Mouse (Mus musculus) kidney, adult 18-20 months (tissue): ENCODE data around the gene Atoh8.

Experiments
- DNase-seq: peaks from one replicate; pipeline ENCODE4 v3.0.0; 2021

Gene Atoh8

DNA sequence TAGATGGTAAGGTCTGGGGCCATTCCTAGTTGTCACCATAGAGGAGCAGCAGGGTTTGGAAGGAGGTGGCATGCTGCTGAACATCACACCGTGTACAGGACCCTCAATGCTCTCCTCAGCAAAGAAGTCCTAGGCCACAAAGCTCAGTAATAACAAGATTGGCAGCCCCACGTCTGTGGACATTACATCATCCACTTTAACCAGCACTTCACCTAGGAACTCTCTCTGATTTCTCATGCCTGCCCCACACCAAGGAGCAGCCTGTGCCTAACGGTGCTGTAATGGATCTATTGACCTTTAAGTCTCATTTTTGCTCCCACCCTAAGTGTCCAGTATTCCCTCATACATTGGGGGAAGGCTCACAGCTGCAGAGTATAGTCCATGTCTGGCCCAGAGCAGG lies 9.7 kb downstream of the Atoh8 start:
- no peak for DNase-seq

DNA sequence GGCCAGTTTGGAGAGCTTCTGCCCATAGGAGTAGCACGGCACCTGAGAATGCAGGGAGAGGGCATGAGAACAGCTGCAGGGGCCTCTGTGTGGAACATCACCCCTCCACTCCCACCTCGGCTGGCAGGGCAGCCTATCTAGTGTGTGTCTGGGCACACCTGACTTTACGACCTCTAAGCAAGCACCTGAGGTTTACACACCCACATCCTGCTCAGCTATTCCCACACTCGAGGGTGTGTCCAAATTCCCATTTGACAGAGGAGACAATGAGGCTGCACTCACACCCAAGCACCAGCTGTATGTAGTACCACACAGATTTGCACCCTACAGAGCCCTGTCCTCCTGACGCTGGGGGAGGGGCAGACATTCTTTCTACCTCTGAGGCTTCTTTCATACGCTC lies 11.5 kb downstream of the Atoh8 start:
- no peak for DNase-seq

- DNase-seq: no peak
Observed at GRCm38 (mm10) chr6:72222876-72223275, 12.5 kb downstream of the Atoh8 start.

GRCm38 (mm10) chr6:72222271-72222724 lies 13.1 kb downstream of the Atoh8 start:
- no peak for DNase-seq

GRCm38 (mm10) chr6:72221271-72221670 lies 14.1 kb downstream of the Atoh8 start:
- no peak for DNase-seq

DNA sequence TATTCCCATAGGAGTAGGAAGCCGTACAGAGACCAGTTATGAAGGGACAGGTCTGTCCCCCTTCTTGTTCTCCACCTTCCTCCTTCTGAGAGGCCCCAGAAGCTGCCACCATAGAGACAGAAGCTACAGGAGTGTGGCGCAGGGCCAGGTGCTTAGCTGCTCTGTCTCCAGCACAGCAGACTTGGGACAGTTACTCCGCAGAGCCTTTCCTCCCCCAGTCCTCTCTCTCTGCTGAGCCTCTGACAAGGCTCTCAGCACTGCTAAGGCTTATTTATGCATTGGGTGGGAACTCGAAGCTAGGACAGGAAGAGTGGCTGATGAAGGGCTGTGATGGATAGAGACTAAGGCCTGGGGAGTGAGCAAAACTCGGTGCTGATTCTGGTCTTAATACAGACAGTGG lies 15.8 kb downstream of the Atoh8 start:
- no peak for DNase-seq

DNA sequence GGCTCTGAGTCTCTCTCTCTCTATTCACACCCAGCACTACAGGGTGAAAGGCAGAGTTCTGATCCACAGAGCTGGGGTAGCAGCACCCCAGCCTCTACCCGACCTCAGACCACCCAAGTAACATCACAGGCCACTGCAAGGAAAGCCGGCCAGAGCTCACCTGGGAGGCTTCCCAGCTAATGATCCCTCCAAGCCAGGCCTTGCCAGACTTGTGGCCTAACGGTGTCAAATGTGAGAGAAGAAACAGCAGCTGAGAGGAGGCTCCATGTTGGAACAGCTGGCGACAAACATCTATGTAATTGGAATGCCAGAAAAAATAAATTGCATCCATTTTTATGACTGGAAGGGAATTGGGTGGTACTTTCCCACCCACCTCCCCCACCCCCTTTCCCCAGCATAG lies 17.1 kb downstream of the Atoh8 start:
- DNase-seq: no peak

- DNase-seq: no peak
Observed at GRCm38 (mm10) chr6:72217415-72217784, 18.0 kb downstream of the Atoh8 start.

DNA sequence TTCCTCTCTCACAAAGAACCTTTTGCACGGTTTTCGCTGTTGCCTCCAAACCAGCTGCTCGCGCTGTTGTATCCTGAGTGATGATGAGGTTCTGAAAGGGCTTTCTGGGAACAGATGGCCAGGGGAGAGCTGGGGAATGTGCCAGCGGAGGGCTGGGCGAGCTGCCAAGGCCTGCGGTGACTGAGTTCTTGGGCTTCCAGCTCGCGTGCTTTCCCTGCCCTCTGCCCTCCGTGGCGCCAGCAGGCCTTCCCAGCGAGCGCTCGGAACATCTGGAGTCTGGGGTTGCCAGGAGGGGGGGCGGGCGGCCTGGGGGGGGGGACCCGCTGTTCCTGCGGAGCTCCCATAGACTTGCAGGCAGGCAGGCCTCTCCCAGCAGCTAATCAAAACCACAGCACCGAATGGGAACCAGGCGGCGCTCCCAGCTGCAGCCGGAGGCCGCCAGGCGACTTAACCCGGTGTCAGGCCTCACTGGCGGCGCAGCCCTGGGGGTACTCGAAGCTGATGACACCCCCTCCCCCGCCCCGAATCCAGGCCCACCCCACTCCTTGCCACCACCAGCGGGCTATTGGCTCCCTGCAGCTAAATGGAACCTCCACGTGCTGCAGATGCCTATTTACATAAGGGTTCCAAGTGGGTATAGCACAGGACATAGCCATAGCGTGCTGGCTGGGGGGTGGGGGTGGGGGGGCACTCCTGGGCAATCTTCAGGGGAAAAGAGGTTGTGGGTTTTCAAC lies 18.5 kb downstream of the Atoh8 start:
- DNase-seq: peak; percentile 99

DNA sequence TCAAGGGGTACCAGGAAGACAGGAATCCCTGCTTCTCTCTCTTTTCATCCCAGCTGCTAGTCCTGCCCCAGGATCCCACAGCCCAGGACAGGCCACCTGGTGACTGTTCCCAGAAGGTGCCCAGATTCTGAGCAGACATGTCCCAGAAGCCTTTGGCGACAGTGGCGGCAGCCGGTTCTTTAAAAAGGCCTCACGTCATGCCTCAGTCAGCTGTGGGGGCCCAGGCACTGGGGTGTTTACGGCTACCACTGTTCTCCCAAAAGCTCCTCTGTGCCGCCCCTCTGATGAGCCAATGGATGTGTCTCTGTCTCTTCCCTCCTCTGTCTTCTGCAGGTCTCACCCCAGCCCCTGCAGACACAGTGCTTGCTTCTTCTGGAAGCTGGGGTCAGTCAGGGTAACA lies 19.8 kb downstream of the Atoh8 start:
- peak; percentile 23 for DNase-seq

- no peak for DNase-seq
Observed at GRCm38 (mm10) chr6:72211360-72211759, 24.0 kb downstream of the Atoh8 start.

DNA sequence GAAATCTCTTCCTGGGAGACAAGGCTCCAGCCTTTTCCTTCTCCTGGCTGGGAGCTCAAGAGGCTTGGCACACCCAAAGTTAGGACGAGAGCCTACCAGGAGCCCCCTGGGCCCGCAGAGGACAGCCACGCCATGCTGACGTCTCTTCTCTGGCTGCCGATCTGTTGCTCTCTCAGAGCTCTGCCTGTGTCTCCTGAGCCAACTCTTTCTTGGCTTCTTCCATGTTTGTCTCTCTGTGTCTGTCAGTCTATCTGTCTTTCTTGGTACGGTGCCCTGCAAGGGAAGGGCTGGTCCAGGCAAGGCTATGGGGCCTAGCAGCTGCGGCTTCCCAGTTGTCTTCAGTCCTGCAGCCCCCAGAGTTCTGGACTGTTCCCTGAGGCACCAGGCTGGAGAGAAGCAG lies 24.6 kb downstream of the Atoh8 start:
- no peak for DNase-seq

- no peak for DNase-seq
Observed at GRCm38 (mm10) chr6:72209738-72210137, 25.6 kb downstream of the Atoh8 start.

GRCm38 (mm10) chr6:72208406-72209045 lies 26.9 kb downstream of the Atoh8 start:
- no peak for DNase-seq

DNA sequence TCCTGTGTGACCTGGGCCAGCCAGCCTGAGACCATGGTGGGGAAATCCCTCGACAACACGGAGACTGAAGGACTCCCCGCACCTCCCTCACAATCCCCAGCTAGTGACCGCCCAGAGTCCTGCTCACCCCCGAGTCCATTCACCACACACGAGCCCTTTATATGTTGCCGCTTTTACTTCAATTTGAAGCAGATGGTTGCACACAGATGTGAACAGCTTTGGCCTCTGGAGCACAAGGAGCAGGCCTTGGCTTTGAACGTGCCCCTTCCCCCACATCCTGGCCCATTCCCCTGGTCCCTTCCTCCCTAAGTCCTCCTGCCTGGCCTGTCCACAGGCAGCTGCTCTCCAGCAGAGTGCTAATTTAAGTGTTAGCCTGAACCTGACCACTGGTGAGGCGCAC lies 29.4 kb downstream of the Atoh8 start:
- DNase-seq: no peak

DNA sequence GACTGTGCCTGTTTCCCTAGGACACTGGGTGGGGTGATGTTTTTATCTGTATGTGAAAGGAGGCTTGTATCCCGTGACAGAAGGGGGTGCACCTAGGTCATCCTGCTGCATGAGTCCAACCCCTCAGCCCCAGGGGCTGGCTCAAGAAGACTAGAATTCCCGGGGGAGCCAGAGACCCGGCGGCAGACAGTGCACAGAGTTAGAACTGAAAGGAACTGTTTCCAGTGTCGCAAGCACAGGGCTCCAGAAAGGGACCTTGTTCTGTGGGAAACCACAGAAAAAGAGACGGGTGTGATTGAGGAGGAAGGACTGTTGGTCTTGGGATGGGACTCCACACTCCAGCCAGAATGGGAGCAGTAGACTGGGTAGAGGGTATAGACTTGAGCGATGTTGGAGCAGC lies 30.5 kb downstream of the Atoh8 start:
- no peak for DNase-seq

DNA sequence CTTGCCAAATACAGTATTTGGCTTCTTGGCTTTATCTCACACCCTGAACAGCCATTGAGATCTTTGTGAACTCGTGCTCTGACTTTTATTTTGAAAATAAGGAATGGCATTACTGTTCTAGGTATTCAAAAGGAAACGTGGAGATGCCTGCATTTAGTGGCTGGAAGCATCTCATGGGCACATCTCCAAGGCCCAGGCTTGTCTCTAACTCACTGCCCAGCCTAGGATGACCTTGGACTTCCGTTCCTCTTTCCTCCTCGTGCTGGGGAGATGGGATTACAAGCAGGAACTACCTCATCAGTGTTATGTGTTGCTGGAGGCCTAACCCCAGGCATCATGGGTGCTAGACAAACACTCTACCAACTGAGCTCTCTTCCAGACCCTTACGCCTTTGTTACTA lies 32.1 kb downstream of the Atoh8 start:
- no peak for DNase-seq

GRCm38 (mm10) chr6:72202732-72203131 lies 32.6 kb downstream of the Atoh8 start:
- no peak for DNase-seq

DNA sequence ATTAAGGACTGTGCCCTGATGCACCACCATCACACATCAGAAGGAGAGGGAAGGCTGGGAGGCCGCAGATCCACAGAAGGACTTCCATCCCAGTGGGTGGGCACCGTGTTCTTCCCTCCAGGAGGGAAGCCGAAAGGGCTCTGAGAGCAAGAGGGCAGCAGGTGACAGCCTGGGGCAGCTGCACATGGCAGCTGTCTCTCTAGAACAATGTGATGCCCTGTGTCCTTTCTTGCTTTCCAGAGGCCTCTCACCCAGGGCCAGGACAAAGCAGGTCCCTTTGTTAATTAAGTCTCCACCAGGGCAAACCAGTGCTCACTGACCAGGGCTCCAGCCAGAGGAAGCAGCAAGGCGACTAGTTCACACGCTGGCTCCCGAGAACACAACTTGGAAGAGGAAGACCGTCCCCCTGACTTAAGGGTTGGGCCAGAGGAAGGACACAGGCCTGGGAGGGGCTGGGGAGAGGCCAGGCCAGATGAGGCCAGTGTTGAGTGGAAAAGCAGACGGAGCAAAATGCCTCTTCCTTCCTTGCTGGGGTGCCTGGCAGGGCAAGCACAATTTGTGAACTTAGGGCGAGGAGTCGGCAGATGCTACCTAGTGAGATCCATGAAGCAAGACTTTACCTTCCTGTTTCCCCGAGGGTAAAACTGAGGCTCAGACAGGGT lies 34.7 kb downstream of the Atoh8 start:
- DNase-seq: peak; percentile 48

GRCm38 (mm10) chr6:72197515-72197914 lies 37.9 kb downstream of the Atoh8 start:
- no peak for DNase-seq

DNA sequence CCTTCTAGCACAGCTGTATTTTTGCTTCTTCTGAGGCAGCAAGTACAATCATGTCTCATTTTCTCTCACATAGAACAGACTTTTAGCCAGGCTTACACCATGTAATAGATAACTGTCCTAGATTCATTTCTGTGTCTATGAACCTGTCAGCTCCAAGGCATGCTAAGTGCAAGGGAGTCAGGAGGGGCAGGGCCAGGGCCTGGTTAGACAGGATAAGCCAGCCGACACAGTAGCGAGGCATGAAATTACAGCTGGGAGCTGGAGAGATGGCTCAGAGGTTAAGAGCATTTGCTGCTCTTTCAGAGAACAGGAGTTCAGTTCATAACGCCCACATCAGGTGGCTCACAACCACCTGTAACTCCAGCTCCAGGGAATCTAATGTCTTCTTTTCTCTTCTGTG lies 38.7 kb downstream of the Atoh8 start:
- no peak for DNase-seq

- no peak for DNase-seq
Observed at GRCm38 (mm10) chr6:72190577-72190976, 44.8 kb downstream of the Atoh8 start.

- no peak for DNase-seq
Observed at GRCm38 (mm10) chr6:72190120-72190519, 45.3 kb downstream of the Atoh8 start.
